Mouse (Mus musculus): Measurements from ENCODE around the gene Mndal. TPM values are rescaled to one million over a fixed set of nuclear protein-coding genes. Genes with fewer than 3 reads are reported as not detected.
"Not testable (repeated sequence)": the region's sequence is repeated elsewhere in the genome, so short reads cannot be mapped to it uniquely, and the experiment has no call there.

The Mndal gene
- polyA plus RNA-seq, 1 experiment from 2014 or later, result 1.7 TPM

DNA sequence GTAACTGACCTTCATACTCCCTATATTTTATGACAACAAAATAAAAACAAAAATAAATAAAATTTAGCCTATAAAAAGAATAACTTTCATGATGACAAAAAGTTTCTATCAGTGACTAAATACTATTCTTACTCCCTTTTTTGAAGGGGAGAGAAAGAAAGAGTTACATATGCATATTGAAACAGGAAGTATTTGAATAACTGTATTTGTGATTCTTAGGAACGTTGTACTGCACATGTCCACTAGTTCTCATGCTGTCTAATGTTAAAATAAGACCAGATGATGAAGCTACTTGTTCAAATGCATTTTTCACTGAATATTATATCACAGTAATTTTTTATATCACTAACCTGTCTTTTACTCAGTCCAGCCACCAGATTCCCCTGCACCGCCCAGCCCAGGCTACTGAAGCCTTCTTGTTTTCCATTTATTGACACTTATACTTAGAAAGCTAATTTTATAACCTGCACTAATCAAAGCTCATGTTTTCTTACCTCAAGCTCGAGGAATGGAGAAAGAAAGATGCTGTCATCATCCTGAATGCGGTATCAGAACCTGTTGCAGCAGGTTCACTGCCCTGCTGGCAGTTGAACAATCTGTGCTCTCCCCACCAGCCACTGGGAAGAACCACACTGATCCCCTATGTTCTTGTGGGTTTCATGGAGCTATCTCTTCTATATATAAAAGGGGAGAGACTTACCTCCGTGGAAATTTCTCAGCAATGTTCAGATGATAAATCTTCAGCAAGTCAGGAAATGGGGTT lies 62.9 kb downstream of the Mndal start:
- H3K4me3 ChIP-seq, H3K9ac ChIP-seq: not testable (repeated sequence)
- WGBS, result 76% methylated on average over 5 of the region's 5 CpGs

DNA sequence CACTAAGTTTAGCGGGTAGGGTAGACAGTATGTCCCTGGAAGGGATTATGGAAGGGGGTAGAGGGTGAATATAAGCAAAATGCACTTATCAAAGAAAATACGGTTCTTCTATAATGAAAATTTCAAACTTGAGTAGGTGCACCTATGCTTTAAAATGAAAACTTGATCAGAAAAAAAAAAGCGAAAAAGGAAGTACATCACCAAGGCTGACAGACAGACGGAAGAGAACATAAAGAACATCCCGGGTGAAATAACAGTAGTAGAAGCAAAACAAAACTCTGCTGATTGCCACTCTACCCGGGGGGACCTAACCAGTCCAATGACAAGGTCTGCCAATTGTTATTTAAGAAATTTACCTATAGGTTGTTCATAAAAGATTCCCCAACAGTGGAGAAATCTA lies 64.0 kb downstream of the Mndal start:
- H3K9me3 ChIP-seq; H3K27ac ChIP-seq; H3K4me2 ChIP-seq; H3K27me3 ChIP-seq; ATAC-seq (ENCODE audit: insufficient number of reproducible peaks, insufficient read depth, low FRiP score, low TSS enrichment, low read depth); H3K9ac ChIP-seq; H3K4me3 ChIP-seq; H3K36me3 ChIP-seq; H3K4me1 ChIP-seq: not testable (repeated sequence)
- WGBS, result 81% methylated on average over 6 of the region's 6 CpGs

More for the DNA sequence above, 62.9 kb downstream of the Mndal start:
- not testable (repeated sequence) for ATAC-seq (ENCODE audit: insufficient number of reproducible peaks, insufficient read depth, low FRiP score, low TSS enrichment, low read depth); H3K27ac ChIP-seq; H3K36me3 ChIP-seq; H3K4me2 ChIP-seq; H3K4me1 ChIP-seq; H3K27me3 ChIP-seq; H3K9me3 ChIP-seq

DNA sequence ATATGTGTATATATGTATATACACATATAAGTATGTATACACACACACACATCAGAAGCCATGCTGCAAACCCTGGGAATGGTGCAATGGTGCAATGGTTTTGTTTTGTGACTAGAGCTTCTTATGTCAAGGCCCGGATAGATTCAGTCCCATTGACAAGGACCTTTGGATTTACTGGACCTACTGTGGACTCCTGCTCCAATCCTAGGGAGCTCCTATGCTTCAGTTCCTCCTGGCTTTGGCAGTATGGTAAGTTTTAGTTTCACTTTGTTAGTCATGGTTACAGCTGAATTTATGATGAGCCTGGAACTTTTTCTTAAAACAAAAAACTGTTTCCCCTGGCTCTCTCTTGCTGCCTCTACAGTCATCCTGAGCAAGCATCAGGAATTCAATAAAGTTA lies 65.2 kb downstream of the Mndal start:
- not testable (repeated sequence) for H3K27me3 ChIP-seq; H3K4me3 ChIP-seq; H3K9me3 ChIP-seq; ATAC-seq (ENCODE audit: insufficient number of reproducible peaks, insufficient read depth, low FRiP score, low TSS enrichment, low read depth); H3K4me2 ChIP-seq; H3K27ac ChIP-seq; H3K4me1 ChIP-seq; H3K36me3 ChIP-seq; H3K9ac ChIP-seq
- WGBS, result 93% methylated on average over 1 of the region's 1 CpGs

DNA sequence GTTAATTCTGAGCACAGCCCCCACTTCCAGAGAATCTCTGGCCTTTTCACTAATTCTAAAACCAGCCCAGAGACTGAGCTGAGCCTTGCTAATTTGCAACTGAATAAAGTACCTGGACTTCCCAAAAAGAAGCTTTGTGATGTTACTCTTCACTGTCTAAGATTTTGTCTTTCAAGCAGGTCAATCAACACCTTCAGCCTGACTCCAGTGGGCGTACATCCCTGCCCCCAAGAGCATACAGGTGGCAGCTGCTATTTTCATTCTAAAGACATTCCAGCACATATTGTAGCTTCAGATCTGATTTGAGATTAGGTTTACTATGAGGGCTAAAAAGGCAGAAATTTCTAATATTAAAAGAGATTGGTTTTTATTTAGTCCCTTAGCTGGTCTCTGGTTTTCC lies 73.7 kb downstream of the Mndal start:
- not testable (repeated sequence) for H3K27ac ChIP-seq; H3K4me1 ChIP-seq; H3K9ac ChIP-seq; H3K9me3 ChIP-seq; H3K36me3 ChIP-seq; H3K4me2 ChIP-seq; H3K4me3 ChIP-seq; H3K27me3 ChIP-seq; ATAC-seq (ENCODE audit: insufficient number of reproducible peaks, insufficient read depth, low FRiP score, low TSS enrichment, low read depth)
- 70% methylated on average over 1 of the region's 1 CpGs for WGBS

DNA sequence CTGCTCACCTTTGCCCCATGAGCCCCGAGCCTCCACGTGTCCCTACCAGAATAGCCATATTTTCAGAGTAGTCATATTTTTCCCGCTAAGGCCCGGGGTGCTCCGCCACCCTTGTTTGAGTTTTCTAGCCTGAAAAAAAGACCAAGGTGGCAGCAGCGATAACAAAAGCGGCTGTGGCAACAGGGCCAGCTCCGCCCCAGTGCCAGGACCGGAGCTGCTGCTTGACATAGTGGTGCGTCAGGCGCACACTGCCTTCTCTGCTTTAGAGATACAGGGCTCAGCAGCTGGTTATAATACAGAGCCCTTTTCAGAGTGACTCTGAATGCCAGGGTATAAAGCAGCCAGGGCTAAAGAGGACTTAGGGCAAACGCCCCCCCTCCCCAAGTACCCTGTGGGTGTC lies 75.8 kb downstream of the Mndal start:
- no peaks in the 10 kb centered on the region for H3K36me3 ChIP-seq
- ATAC-seq (ENCODE audit: insufficient number of reproducible peaks, insufficient read depth, low FRiP score, low TSS enrichment, low read depth), result no peak
- H3K4me1 ChIP-seq, result no peaks in the 10 kb centered on the region
- H3K9me3 ChIP-seq, result no peaks in the 10 kb centered on the region
- 84% methylated on average over 12 of the region's 12 CpGs for WGBS
- H3K4me2 ChIP-seq, result no peak overlapping the region
- no peak overlapping the region for H3K27ac ChIP-seq
- H3K9ac ChIP-seq, result no peak overlapping the region
- no peaks in the 10 kb centered on the region for H3K27me3 ChIP-seq
- no peak overlapping the region for H3K4me3 ChIP-seq

DNA sequence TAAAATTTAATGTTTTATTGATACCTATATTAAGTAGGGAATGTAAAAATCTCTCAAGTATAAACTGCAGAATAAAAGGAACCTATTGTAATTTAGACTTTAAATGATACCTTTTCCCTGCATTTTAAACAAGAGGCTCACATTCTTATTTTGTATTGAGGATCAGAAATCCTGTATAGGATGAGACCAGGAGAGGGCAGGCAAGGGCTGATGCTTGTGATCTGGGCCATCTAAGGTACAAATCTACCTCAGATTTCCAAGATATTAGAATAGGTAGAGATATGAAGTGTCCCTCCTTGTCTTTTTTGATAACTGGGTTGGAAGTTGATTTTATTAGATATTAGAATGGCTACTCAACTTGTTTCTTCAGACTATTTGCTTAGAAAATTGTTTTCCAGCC lies 88.6 kb downstream of the Mndal start:
- H3K4me2 ChIP-seq; H3K4me3 ChIP-seq; H3K9me3 ChIP-seq; H3K27me3 ChIP-seq; H3K9ac ChIP-seq; H3K4me1 ChIP-seq; H3K36me3 ChIP-seq; H3K27ac ChIP-seq; ATAC-seq (ENCODE audit: insufficient number of reproducible peaks, insufficient read depth, low FRiP score, low TSS enrichment, low read depth): not testable (repeated sequence)

DNA sequence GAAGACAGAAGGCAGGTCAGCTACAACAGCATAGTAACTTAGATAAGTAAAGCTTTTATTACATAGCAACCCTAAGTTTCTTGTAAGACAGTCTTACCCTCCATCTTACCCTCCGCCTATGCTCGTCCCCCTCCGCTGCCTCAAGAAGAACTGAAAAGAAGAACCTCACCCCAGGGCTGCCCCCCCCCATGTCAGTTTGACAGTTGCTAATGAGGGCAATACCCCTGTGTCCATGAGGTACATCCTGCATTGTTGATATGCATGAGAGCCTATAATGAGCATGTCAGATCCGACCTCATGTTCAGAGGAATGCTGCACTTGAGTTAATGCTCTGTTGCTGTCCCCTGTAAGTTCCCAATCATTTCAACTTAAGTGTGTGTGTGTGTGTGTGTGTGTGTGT lies 89.4 kb downstream of the Mndal start:
- 74% methylated on average over 4 of the region's 4 CpGs for WGBS
- ATAC-seq (ENCODE audit: insufficient number of reproducible peaks, insufficient read depth, low FRiP score, low TSS enrichment, low read depth), result not testable (repeated sequence)

DNA sequence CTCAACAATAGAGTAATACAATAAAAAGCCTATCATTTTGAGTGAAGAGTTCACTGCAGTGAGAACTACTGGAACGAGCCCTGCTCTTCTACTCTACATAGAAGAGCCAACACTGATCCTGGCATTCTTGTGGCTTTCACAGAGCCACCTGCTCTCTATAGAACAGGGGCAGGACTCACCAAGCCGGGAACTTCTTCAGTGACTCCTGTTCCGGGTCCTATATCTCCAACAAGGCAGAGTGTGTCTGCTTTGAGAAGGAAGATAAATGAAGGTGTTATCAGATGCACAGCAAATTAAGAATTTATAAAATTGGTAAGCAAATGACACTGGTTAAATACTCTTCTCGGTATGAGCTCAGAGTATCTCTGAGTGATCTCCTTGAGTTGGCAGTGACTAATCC lies 96.1 kb downstream of the Mndal start:
- not testable (repeated sequence) for ATAC-seq (ENCODE audit: insufficient number of reproducible peaks, insufficient read depth, low FRiP score, low TSS enrichment, low read depth); H3K9ac ChIP-seq; H3K4me2 ChIP-seq; H3K9me3 ChIP-seq; H3K27ac ChIP-seq; H3K4me1 ChIP-seq; H3K4me3 ChIP-seq; H3K36me3 ChIP-seq; H3K27me3 ChIP-seq
- WGBS, result 74% methylated on average over 4 of the region's 4 CpGs

More for the DNA sequence above, 89.4 kb downstream of the Mndal start:
- not testable (repeated sequence) for H3K27me3 ChIP-seq, H3K4me1 ChIP-seq, H3K27ac ChIP-seq, H3K4me2 ChIP-seq, H3K9ac ChIP-seq, H3K36me3 ChIP-seq, H3K4me3 ChIP-seq, H3K9me3 ChIP-seq

DNA sequence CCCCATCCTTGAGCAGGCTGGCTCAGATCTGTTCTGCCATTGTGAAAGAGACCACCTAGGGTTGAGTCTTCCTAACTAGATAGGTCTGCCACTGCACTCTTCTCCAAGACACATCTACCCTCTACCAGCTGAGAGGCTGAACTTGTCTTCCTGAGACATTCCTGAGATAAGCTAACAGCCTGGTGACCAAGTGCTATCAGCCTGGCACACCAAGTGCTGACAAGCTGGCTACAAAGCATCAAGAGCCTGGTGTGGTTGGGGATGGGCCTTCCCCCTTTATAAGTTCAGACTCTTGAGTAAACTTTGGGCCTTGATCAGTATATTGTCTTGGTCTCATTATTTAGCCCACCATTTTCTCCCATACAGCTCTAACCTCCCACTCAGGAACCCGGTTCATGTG lies 97.5 kb downstream of the Mndal start:
- H3K4me1 ChIP-seq, result no peaks in the 10 kb centered on the region
- H3K27ac ChIP-seq, result no peak overlapping the region
- no peaks in the 10 kb centered on the region for H3K9me3 ChIP-seq
- H3K4me2 ChIP-seq, result no peak overlapping the region
- no peak overlapping the region for H3K9ac ChIP-seq
- no peak overlapping the region for H3K4me3 ChIP-seq
- no peak for ATAC-seq (ENCODE audit: insufficient number of reproducible peaks, insufficient read depth, low FRiP score, low TSS enrichment, low read depth)
- no peaks in the 10 kb centered on the region for H3K27me3 ChIP-seq
- 74% methylated on average over 1 of the region's 1 CpGs for WGBS
- no peaks in the 10 kb centered on the region for H3K36me3 ChIP-seq

DNA sequence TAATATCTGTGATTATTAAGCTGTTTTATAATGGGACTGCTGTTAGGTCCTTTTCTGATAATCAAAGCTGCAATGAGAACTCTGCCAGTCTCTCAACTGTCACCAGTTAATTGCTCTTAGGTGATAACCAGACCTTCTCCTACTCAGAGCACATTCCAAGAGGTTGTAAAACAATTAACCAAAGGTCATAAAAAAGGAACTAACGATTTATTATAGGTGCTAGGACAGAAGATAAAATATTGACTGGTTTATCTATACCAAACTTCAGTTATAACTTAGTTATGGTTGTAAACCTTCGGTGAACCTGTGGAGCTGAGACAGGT lies 120.8 kb downstream of the Mndal start:
- not testable (repeated sequence) for ATAC-seq (ENCODE audit: insufficient number of reproducible peaks, insufficient read depth, low FRiP score, low TSS enrichment, low read depth); H3K9ac ChIP-seq; H3K9me3 ChIP-seq; H3K4me2 ChIP-seq; H3K4me3 ChIP-seq; H3K27ac ChIP-seq; H3K27me3 ChIP-seq; H3K4me1 ChIP-seq; H3K36me3 ChIP-seq
- WGBS, result 68% methylated on average over 2 of the region's 2 CpGs

DNA sequence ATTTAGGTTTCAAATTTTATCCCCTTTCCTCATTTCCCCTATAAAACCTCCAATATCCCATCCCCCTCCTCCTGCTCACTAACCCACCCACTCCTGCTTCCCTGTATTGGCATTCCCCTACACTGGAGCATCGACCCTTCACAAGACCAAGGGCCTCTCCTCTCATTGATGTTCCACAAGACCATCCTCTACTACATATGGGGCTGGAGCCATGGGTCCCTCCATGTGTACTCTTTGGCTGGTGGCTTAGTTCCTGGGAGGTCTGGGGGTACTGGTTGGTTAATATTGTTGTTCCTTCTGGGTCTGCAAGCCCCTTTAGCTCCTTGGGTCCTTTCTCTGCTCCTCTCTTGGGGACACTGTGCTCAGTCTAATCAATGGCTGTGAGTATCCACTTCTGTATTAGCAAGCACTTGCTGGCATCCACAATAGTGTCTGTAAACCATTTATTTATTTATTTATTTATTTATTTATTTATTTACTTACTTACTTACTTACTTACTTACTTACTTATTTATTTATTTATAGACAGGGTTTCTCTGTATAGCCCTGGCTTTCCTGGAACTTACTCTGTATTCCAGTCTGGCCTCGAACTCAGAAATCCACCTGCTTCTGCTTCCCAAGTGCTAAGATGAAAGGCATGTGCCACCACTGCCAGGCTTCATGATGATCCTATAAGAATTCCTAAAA lies 121.4 kb downstream of the Mndal start:
- not testable (repeated sequence) for H3K27me3 ChIP-seq; H3K4me3 ChIP-seq; H3K9me3 ChIP-seq; H3K4me2 ChIP-seq; H3K36me3 ChIP-seq; H3K4me1 ChIP-seq; H3K9ac ChIP-seq; H3K27ac ChIP-seq; ATAC-seq (ENCODE audit: insufficient number of reproducible peaks, insufficient read depth, low FRiP score, low TSS enrichment, low read depth)
- 79% methylated on average over 2 of the region's 2 CpGs for WGBS

DNA sequence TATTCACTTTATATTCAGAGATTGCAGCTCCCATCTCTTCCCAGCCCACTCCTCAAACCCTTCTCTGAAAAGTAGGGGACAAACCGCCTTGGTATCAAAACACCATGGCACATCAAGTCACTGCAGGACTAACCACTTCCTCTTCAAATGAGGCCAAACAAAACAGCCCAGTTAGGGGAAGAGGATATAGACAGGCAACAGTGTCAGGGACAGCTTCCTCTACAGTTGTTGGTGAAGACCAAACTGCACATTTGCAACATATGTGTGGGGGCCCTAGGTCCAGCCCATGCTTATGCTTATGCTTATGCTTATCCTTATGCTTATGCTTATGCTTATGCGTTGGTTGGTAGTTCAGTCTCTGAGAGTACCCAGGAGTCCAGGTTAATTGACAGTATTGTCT lies 133.0 kb downstream of the Mndal start:
- 82% methylated on average over 2 of the region's 2 CpGs for whole genome bisulfite sequencing
- not testable (repeated sequence) for H3K27ac ChIP-seq; H3K9ac ChIP-seq; ATAC-seq (ENCODE audit: insufficient number of reproducible peaks, insufficient read depth, low FRiP score, low TSS enrichment, low read depth); H3K4me1 ChIP-seq; H3K4me3 ChIP-seq; H3K36me3 ChIP-seq; H3K27me3 ChIP-seq; H3K9me3 ChIP-seq; H3K4me2 ChIP-seq
